Mouse (Mus musculus) E14TG2a.4 (cell line): ENCODE data around the gene Zfp944.

Experiments
- CTCF ChIP-seq: conservative IDR thresholded peaks from 2 replicates; pipeline ENCODE4 v1.5.1; 2014; ENCODE audit warnings: low read length
- NANOG ChIP-seq: IDR thresholded peaks from 2 replicates; pipeline ENCODE4 v1.6.1; 2014; ENCODE audit warnings: borderline replicate concordance, low read length, mixed read lengths
- POU5F1 ChIP-seq: IDR thresholded peaks from 2 replicates; pipeline ENCODE4 v1.6.1; 2014; ENCODE audit warnings: low read length, borderline replicate concordance

DNA sequence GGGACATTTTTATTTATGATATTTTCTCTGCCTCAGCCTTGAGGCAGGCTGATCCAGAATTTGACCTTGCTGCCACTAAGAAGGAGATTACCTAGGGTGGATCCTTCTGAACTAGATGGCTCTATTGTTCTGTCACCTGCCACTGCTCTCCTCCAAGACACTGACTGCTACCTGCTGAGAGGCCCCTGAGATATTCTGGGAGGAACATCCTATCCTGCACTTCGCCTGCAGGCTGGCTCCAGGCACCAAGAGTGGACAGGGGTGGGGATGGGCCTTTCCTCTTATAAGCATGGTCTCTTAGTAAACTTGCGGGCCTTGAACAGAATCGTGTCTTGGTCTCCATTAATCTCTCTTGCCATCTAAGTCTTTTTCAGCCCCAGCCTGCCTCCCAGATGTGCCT is 2.7 kb upstream of the Zfp944 start:
- TF ChIP-seq CTCF (no peak), POU5F1 (no peak), NANOG (peak; percentile 27; the same call in 1 of the 2 replicates)
